Mouse (Mus musculus): ENCODE results near the gene Lrcol1.

Lrcol1 gene

GRCm38 (mm10) chr5:110344524-110344923 is at the start of gene Lrcol1:
TSS of gene Lrcol1 (plus strand) at chr5:110344730.
- no peak for DNase-seq (ENCODE audit: low read depth in 2 of 2, low spot score in 2 of 2)

GRCm38 (mm10) chr5:110296637-110297036 is 47.9 kb upstream of the Lrcol1 start:
- no peak for DNase-seq (ENCODE audit: low read depth in 2 of 2, low spot score in 2 of 2)

GRCm38 (mm10) chr5:110300591-110300990 is 43.9 kb upstream of the Lrcol1 start:
- no peak for DNase-seq (ENCODE audit: low read depth in 2 of 2, low spot score in 2 of 2)

- no peak for DNase-seq (ENCODE audit: low read depth in 2 of 2, low spot score in 2 of 2)
These were observed 35.7 kb upstream of the Lrcol1 start for GRCm38 (mm10) chr5:110308861-110309260.

- DNase-seq (ENCODE audit: low read depth in 2 of 2, low spot score in 2 of 2): no peak
These were observed 31.4 kb upstream of the Lrcol1 start for GRCm38 (mm10) chr5:110313127-110313526.

- DNase-seq (ENCODE audit: low read depth in 2 of 2, low spot score in 2 of 2): no peak
These were observed 14.0 kb upstream of the Lrcol1 start for GRCm38 (mm10) chr5:110330508-110330907.

- DNase-seq (ENCODE audit: low read depth in 2 of 2, low spot score in 2 of 2): no peak
These were observed 5.7 kb upstream of the Lrcol1 start for GRCm38 (mm10) chr5:110338792-110339191.

GRCm38 (mm10) chr5:110342648-110343284 is 1.8 kb upstream of the Lrcol1 start, which contains the start of gene P2rx2:
TSS of gene P2rx2 (minus strand) at chr5:110343212.
- no peak for DNase-seq (ENCODE audit: low read depth in 2 of 2, low spot score in 2 of 2)

GRCm38 (mm10) chr5:110345553-110345952 is 1.0 kb downstream of the Lrcol1 start:
- no peak for DNase-seq (ENCODE audit: low read depth in 2 of 2, low spot score in 2 of 2)

GRCm38 (mm10) chr5:110347006-110347405 is 2.5 kb downstream of the Lrcol1 start:
- no peak for DNase-seq (ENCODE audit: low read depth in 2 of 2, low spot score in 2 of 2)

- peak in 1 of 2 experiments; percentile 21 for DNase-seq (ENCODE audit: low read depth in 2 of 2, low spot score in 2 of 2)
These were observed 10.2 kb downstream of the Lrcol1 start for GRCm38 (mm10) chr5:110354716-110355115.

- peak; percentile 67 to 74 for DNase-seq (ENCODE audit: low read depth in 2 of 2, low spot score in 2 of 2)
These were observed 13.1 kb downstream of the Lrcol1 start for GRCm38 (mm10) chr5:110357531-110358179.

- DNase-seq (ENCODE audit: low read depth in 2 of 2, low spot score in 2 of 2): no peak
These were observed 16.9 kb downstream of the Lrcol1 start for GRCm38 (mm10) chr5:110361465-110361864.

GRCm38 (mm10) chr5:110362813-110363178 is 18.3 kb downstream of the Lrcol1 start:
- no peak for DNase-seq (ENCODE audit: low read depth in 2 of 2, low spot score in 2 of 2)

- DNase-seq (ENCODE audit: low read depth in 2 of 2, low spot score in 2 of 2): peak; percentile 23 to 25
These were observed 18.8 kb downstream of the Lrcol1 start for GRCm38 (mm10) chr5:110363179-110363821.

- DNase-seq (ENCODE audit: low read depth in 2 of 2, low spot score in 2 of 2): no peak
These were observed 19.5 kb downstream of the Lrcol1 start for GRCm38 (mm10) chr5:110363822-110364545.

GRCm38 (mm10) chr5:110376802-110377433 is 32.4 kb downstream of the Lrcol1 start:
- DNase-seq (ENCODE audit: low read depth in 2 of 2, low spot score in 2 of 2): peak; percentile 16 to 47

GRCm38 (mm10) chr5:110378181-110378583 is 33.7 kb downstream of the Lrcol1 start:
- no peak for DNase-seq (ENCODE audit: low read depth in 2 of 2, low spot score in 2 of 2)

- DNase-seq (ENCODE audit: low read depth in 2 of 2, low spot score in 2 of 2): no peak
These were observed 34.6 kb downstream of the Lrcol1 start for GRCm38 (mm10) chr5:110379086-110379485.

GRCm38 (mm10) chr5:110379823-110380222 is 35.3 kb downstream of the Lrcol1 start:
- no peak for DNase-seq (ENCODE audit: low read depth in 2 of 2, low spot score in 2 of 2)

- no peak for DNase-seq (ENCODE audit: low read depth in 2 of 2, low spot score in 2 of 2)
These were observed 40.0 kb downstream of the Lrcol1 start for GRCm38 (mm10) chr5:110384491-110384890.
